Mouse (Mus musculus) hindbrain, embryonic 16.5 days (tissue): ENCODE results near the gene Lhpp. TPM values are rescaled to one million over a fixed set of nuclear protein-coding genes. Genes with fewer than 3 reads are reported as not detected.

ENCODE experiments used
- ATAC-seq: fragments of 200-750 bp; cut with Nextera tagmentation; 2 replicates; pipeline ENCODE4 v1.8.0; 2017; ENCODE audit warnings: moderate TSS enrichment, moderate library complexity
- H3K27ac ChIP-seq: fragments of 300-500 bp; sonication (generic); 2 replicates; pipeline ENCODE4 v1.5.1; 2014; ENCODE audit warnings: low read depth, mild to moderate bottlenecking, control low read depth, low read length, moderate library complexity
- H3K27me3 ChIP-seq: fragments of 300-500 bp; sonication (generic); replicated peaks from 2 replicates; pipeline ENCODE4 v1.6.1; 2014; ENCODE audit warnings: low read length; ENCODE audit not compliant: control insufficient read depth, insufficient read depth
- H3K36me3 ChIP-seq: fragments of 300-500 bp; sonication (generic); 2 replicates; pipeline ENCODE4 v1.6.1; 2014; ENCODE audit warnings: mild to moderate bottlenecking, low read length, moderate library complexity, mixed read lengths; ENCODE audit not compliant: control insufficient read depth, insufficient read depth
- H3K4me1 ChIP-seq: fragments of 300-500 bp; sonication (generic); 2 replicates; pipeline ENCODE4 v1.6.1; 2014; ENCODE audit warnings: low read depth, low read length; ENCODE audit not compliant: control insufficient read depth, insufficient read depth
- H3K4me2 ChIP-seq: fragments of 300-500 bp; sonication (generic); 2 replicates; pipeline ENCODE4 v1.6.1; 2014; ENCODE audit warnings: mild to moderate bottlenecking, low read length, control low read depth, moderate library complexity
- H3K4me3 ChIP-seq: fragments of 300-500 bp; sonication (generic); 2 replicates; pipeline ENCODE4 v1.5.1; 2014; ENCODE audit warnings: mild to moderate bottlenecking, low read length, control low read depth, moderate library complexity
- H3K9ac ChIP-seq: fragments of 300-500 bp; sonication (generic); 2 replicates; pipeline ENCODE4 v1.6.1; 2014; ENCODE audit warnings: low read depth, mild to moderate bottlenecking, control low read depth, low read length, moderate library complexity
- H3K9me3 ChIP-seq: fragments of 300-500 bp; sonication (generic); 2 replicates; pipeline ENCODE4 v1.6.1; 2014; ENCODE audit warnings: mild to moderate bottlenecking, low read length, moderate library complexity; ENCODE audit not compliant: control insufficient read depth
- WGBS: fragments of 180-500 bp; shearing (Covaris S2); extraction: QIAGEN DNeasy Blood & Tissue Kit; methylation state at CpG from one replicate; pipeline ENCODE4 v1.1.7; 2014; 5-methylcytosine and 5-hydroxymethylcytosine counted together
- polyA plus RNA-seq: library from polyadenylated mRNA; unstranded; fragments of >200 nt; fragmentation: Nextera tagmentation; extraction: Ambion mirVana; gene quantifications from 2 replicates; pipeline ENCODE4 v1.2.1, GENCODE M21; 2015

The Lhpp gene
- polyA plus RNA-seq, 1 experiment from 2014 or later = 56.2 TPM

DNA sequence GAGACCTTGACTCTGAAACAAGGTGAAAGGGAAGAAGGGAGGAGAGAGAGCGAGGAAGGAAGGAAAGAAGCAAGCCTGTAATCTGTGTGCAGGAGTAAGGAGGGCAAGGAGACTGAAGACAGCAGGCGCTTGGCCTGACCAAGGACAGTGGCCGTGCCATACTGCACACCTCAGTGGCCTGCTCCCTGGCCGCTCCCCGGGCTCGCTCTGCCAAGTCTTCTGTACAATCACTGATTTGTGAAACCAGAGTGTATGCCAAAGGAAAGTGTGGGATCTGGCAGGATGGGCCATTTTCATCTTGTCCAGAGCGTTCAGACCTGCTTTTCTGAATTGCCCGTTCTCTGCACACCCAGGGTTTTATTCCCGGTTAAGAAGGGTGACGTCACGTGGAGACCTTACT lies 70.9 kb downstream of the Lhpp start:
- no peak overlapping the region for H3K27ac ChIP-seq
- 80% methylated on average over 11 of the region's 11 CpGs for WGBS

GRCm38 (mm10) chr7:132681831-132682230 lies 71.4 kb downstream of the Lhpp start:
- no peak overlapping the region for H3K4me2 ChIP-seq
- WGBS = 73% methylated on average over 1 of the region's 1 CpGs
- H3K4me3 ChIP-seq = no peak overlapping the region
- no peak for ATAC-seq
- no peaks in the 10 kb centered on the region; the same call in 1 of the 2 replicates for H3K4me1 ChIP-seq
- H3K27me3 ChIP-seq = no peaks in the 10 kb centered on the region
- no peaks in the 10 kb centered on the region for H3K9me3 ChIP-seq
- H3K27ac ChIP-seq = no peak overlapping the region
- H3K9ac ChIP-seq = no peak overlapping the region
- no peaks in the 10 kb centered on the region for H3K36me3 ChIP-seq

More for the DNA sequence above, 70.9 kb downstream of the Lhpp start:
- no peaks in the 10 kb centered on the region for H3K36me3 ChIP-seq
- no peaks in the 10 kb centered on the region for H3K27me3 ChIP-seq
- H3K4me1 ChIP-seq = no peaks in the 10 kb centered on the region; the same call in 1 of the 2 replicates
- H3K9ac ChIP-seq = no peak overlapping the region
- no peak overlapping the region for H3K4me3 ChIP-seq
- no peak overlapping the region for H3K4me2 ChIP-seq
- no peak for ATAC-seq
- no peaks in the 10 kb centered on the region for H3K9me3 ChIP-seq

GRCm38 (mm10) chr7:132682336-132682735 lies 71.9 kb downstream of the Lhpp start:
- Histone ChIP-seq H3K27me3 (no peaks in the 10 kb centered on the region), H3K9ac (no peak overlapping the region), H3K36me3 (no peaks in the 10 kb centered on the region), H3K4me3 (no peak overlapping the region), H3K27ac (no peak overlapping the region), H3K4me2 (no peak overlapping the region), H3K9me3 (no peaks in the 10 kb centered on the region), H3K4me1 (no peaks in the 10 kb centered on the region; the same call in 1 of the 2 replicates)
- no peak for ATAC-seq
- WGBS = 93% methylated on average over 3 of the region's 3 CpGs

GRCm38 (mm10) chr7:132682901-132683300 lies 72.5 kb downstream of the Lhpp start:
- Histone ChIP-seq H3K27me3 (no peaks in the 10 kb centered on the region), H3K9me3 (no peaks in the 10 kb centered on the region), H3K4me2 (no peak overlapping the region), H3K36me3 (no peaks in the 10 kb centered on the region), H3K9ac (no peak overlapping the region), H3K4me1 (no peaks in the 10 kb centered on the region; the same call in 1 of the 2 replicates), H3K4me3 (no peak overlapping the region), H3K27ac (no peak overlapping the region)
- no peak for ATAC-seq
- WGBS = 69% methylated on average over 3 of the region's 3 CpGs

- Histone ChIP-seq H3K27me3 (no peaks in the 10 kb centered on the region), H3K4me3 (no peak overlapping the region), H3K36me3 (no peaks in the 10 kb centered on the region), H3K9me3 (no peaks in the 10 kb centered on the region), H3K9ac (no peak overlapping the region), H3K4me2 (no peak overlapping the region), H3K4me1 (peaks cover 4% of the 10 kb centered on the region; the same call in 1 of the 2 replicates), H3K27ac (no peak overlapping the region)
- 83% methylated on average over 4 of the region's 4 CpGs for WGBS
- no peak for ATAC-seq
These were observed 73.5 kb downstream of the Lhpp start for GRCm38 (mm10) chr7:132683923-132684322.

GRCm38 (mm10) chr7:132686515-132686914 lies 76.1 kb downstream of the Lhpp start:
- Histone ChIP-seq H3K36me3 (no peaks in the 10 kb centered on the region), H3K4me2 (no peak overlapping the region), H3K4me1 (peaks cover 4% of the 10 kb centered on the region; the same call in 1 of the 2 replicates), H3K27me3 (no peaks in the 10 kb centered on the region), H3K9me3 (no peaks in the 10 kb centered on the region), H3K27ac (no peak overlapping the region), H3K9ac (no peak overlapping the region), H3K4me3 (no peak overlapping the region)
- no peak for ATAC-seq
- WGBS = 94% methylated on average over 3 of the region's 3 CpGs

- Histone ChIP-seq H3K36me3 (no peaks in the 10 kb centered on the region), H3K4me1 (peaks cover 4% of the 10 kb centered on the region; the same call in 1 of the 2 replicates), H3K4me2 (no peak overlapping the region), H3K27me3 (no peaks in the 10 kb centered on the region), H3K9ac (no peak overlapping the region), H3K4me3 (no peak overlapping the region), H3K9me3 (no peaks in the 10 kb centered on the region), H3K27ac (no peak overlapping the region)
- no peak for ATAC-seq
- WGBS = 56% methylated on average over 2 of the region's 2 CpGs
These were observed 77.5 kb downstream of the Lhpp start for GRCm38 (mm10) chr7:132687897-132688296.

- H3K9me3 ChIP-seq = no peaks in the 10 kb centered on the region
- no peaks in the 10 kb centered on the region for H3K36me3 ChIP-seq
- no peak overlapping the region for H3K4me3 ChIP-seq
- no peak overlapping the region; the same call in 1 of the 2 replicates for H3K9ac ChIP-seq
- peaks cover 4% of the 10 kb centered on the region; the same call in 1 of the 2 replicates for H3K4me1 ChIP-seq
- H3K4me2 ChIP-seq = no peak overlapping the region
- peak; percentile 81 for ATAC-seq
- H3K27ac ChIP-seq = peak overlapping the region; percentile 29; the same call in 1 of the 2 replicates
- WGBS = 42% methylated on average over 5 of the region's 5 CpGs
- H3K27me3 ChIP-seq = no peaks in the 10 kb centered on the region
These were observed 78.3 kb downstream of the Lhpp start for GRCm38 (mm10) chr7:132688721-132689120.

DNA sequence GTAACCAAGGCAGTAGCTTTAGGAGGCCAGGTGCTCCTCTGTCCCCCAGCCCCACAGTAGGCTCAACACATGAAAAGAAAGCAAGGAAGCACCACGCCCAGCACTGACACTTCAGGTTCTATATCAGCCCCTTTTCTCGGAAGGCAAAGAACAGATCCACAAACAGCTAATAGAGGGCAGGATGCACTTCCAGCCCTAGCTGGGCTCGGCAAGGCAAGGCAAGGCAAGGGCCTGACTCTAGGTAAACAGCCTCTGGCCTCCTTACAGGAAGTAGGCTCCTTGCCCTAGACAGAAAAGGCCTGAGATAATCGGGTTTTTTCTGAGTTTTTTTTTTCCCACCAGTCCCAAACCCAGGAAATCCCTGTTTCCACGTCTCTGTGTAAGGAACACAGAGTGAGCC lies 79.3 kb downstream of the Lhpp start:
- no peak for ATAC-seq
- Histone ChIP-seq H3K27me3 (no peaks in the 10 kb centered on the region), H3K9me3 (no peaks in the 10 kb centered on the region), H3K4me3 (no peak overlapping the region), H3K9ac (no peak overlapping the region), H3K36me3 (no peaks in the 10 kb centered on the region), H3K27ac (no peak overlapping the region; the same call in 1 of the 2 replicates), H3K4me2 (no peak overlapping the region), H3K4me1 (peaks cover 4% of the 10 kb centered on the region; the same call in 1 of the 2 replicates)
- WGBS = 83% methylated on average over 5 of the region's 5 CpGs
